Mouse (Mus musculus) stomach, postnatal 0 days (tissue): ENCODE data around the gene Gm266. TPM values are rescaled to one million over a fixed set of nuclear protein-coding genes. Genes with fewer than 3 reads are reported as not detected.

Experiments used
- ATAC-seq: fragments of 200-750 bp; cut with Nextera tagmentation; 2 replicates; pipeline ENCODE4 v1.8.0; 2017; ENCODE audit not compliant: low FRiP score, low TSS enrichment
- DNase-seq: peaks from one replicate; pipeline ENCODE4 v3.0.0-alpha.2; 2016; ENCODE audit warnings: low spot score
- H3K27ac ChIP-seq: fragments of 300-500 bp; sonication (generic); replicated peaks from 2 replicates; pipeline ENCODE4 v1.5.1; 2014; ENCODE audit warnings: mild to moderate bottlenecking, control low read depth
- H3K27me3 ChIP-seq: fragments of 300-500 bp; sonication (generic); 2 replicates; pipeline ENCODE4 v1.6.1; 2014; ENCODE audit warnings: low read length; ENCODE audit not compliant: control insufficient read depth, insufficient read depth
- H3K36me3 ChIP-seq: fragments of 300-500 bp; sonication (generic); 2 replicates; pipeline ENCODE4 v1.6.1; 2014; ENCODE audit warnings: low read length, mixed read lengths; ENCODE audit not compliant: control insufficient read depth, insufficient read depth
- H3K4me1 ChIP-seq: fragments of 300-500 bp; sonication (generic); replicated peaks from 2 replicates; pipeline ENCODE4 v1.6.1; 2014; ENCODE audit warnings: antibody characterized with exemption; ENCODE audit not compliant: control insufficient read depth, insufficient read depth
- H3K4me2 ChIP-seq: fragments of 300-500 bp; sonication (generic); replicated peaks from 2 replicates; pipeline ENCODE4 v1.6.1; 2014; ENCODE audit warnings: low read depth, mild to moderate bottlenecking, control low read depth, moderate library complexity
- H3K4me3 ChIP-seq: fragments of 300-500 bp; sonication (generic); 2 replicates; pipeline ENCODE4 v1.5.1; 2014; ENCODE audit warnings: low read depth, low read length, control low read depth
- H3K9ac ChIP-seq: fragments of 300-500 bp; sonication (generic); 2 replicates; pipeline ENCODE4 v1.6.1; 2014; ENCODE audit warnings: mild to moderate bottlenecking, low read length, control low read depth, mixed read lengths
- H3K9me3 ChIP-seq: fragments of 300-500 bp; sonication (generic); 2 replicates; pipeline ENCODE4 v1.6.1; 2016; ENCODE audit warnings: low read length; ENCODE audit not compliant: control insufficient read depth
- CTCF ChIP-seq: IDR thresholded peaks from 2 replicates; pipeline ENCODE4 v1.5.1; 2016; ENCODE audit warnings: antibody characterized with exemption, low read depth, mild to moderate bottlenecking, moderate library complexity
- EP300 ChIP-seq: optimal IDR thresholded peaks from 2 replicates; pipeline ENCODE3; 2016; ENCODE audit warnings: antibody characterized with exemption
- whole genome bisulfite sequencing: fragments of 180-500 bp; shearing (Covaris S2); extraction: QIAGEN DNeasy Blood & Tissue Kit; methylation state at CpG from one replicate; pipeline ENCODE4 v1.1.7; 2014; 5-methylcytosine and 5-hydroxymethylcytosine counted together
- polyA plus RNA-seq: library from polyadenylated mRNA; unstranded; fragments of >200 nt; fragmentation: Nextera tagmentation; extraction: Ambion mirVana; gene quantifications from 2 replicates; pipeline ENCODE4 v1.2.1, GENCODE M21; 2015

The Gm266 gene
- polyA plus RNA-seq, 1 experiment from 2014 or later: 12.5 TPM

DNA sequence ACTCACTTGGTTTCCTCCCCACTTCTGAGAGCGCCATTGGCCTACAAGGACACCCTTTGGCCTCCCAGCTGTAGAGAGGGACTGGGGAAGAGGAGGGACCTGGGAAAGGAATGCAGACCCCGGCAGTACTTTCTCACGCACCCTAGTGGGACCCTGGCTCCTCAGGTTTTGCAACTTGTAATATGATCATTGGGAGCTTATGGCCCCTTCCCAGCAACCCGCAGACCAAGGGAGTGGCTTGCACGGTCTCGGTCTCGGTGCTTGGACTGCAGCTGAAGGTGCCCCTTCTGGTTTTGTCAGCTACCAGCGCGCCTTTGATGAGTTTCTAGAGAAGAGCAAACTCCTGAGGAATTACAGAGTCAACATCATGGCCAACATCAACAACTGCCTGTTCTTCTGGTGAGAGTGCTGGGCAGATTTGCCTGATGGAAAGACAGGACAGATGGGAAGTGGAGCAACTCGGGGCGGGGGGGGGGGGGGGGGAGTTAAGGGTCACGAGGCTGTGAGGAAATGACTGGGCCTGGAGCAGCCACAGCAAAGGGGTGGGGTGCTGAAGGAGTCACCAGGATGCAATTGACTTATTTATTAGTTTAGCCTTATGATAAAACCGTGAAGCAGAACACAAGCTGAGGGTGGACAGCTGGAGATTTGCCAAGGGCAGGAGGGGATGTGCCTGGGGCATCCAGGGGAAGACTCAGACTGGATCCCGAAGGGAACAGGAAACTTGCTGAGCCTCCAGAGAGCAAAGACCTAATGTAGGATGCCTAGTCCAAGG is 36.5 kb downstream of the Gm266 start:
- no peak overlapping the region for H3K4me3 ChIP-seq
- no peak for DNase-seq
- no peak for ATAC-seq
- no peak for TF ChIP-seq EP300
- TF ChIP-seq CTCF: no peak
- H3K36me3 ChIP-seq: no peaks in the 10 kb centered on the region
- peaks cover 19% of the 10 kb centered on the region for H3K27me3 ChIP-seq
- H3K27ac ChIP-seq: no peak overlapping the region
- WGBS: 31% methylated on average over 14 of the region's 14 CpGs
- H3K4me2 ChIP-seq: no peak overlapping the region
- no peaks in the 10 kb centered on the region for H3K4me1 ChIP-seq
- H3K9me3 ChIP-seq: no peaks in the 10 kb centered on the region
- 0 out of 2 replicates have a peak overlapping the region, but pooled peaks have one; percentile 13 for H3K9ac ChIP-seq

DNA sequence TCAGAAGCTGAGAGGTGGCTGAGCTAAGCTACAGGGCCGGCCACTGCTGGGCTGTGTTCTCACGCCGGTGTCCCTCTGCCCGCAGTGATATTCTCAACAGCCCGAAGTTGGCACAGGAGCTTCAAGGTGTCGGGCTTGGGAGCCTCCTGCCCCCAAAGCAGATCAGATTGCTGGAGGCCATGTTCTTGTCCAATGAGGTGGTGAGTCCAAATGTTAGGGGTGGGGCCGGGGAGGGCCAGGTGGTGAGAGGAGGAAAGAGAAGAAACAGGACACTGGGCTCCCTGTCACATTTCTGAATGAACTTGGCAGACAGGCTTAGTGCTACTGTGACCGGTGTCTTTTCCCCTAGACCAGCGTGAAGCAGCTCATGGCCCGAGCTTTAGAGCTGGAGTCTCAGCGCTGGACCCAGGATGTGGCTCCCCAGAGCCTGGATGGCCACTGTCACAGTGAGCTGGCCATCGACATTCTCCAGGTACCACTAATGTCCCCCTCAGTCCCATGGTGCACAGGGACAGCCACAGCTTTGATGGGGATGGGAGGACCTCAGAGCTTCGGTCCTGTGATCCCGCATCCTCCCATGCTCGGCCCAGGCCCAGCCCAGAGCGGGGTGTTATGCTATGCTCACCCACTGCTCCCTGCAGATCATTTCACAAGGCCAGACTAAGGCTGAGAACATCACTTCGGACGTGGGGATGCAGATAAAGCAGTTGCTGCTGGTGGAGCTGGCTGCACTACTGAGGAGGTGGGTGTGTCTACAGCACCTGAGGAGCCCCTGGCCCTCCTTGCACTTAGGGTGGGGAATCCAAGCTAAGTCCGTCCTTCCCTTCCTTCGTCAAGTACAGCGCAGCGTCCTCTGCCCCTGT is 37.5 kb downstream of the Gm266 start:
- no peak overlapping the region for H3K27ac ChIP-seq
- peaks cover 19% of the 10 kb centered on the region for H3K27me3 ChIP-seq
- no peak overlapping the region for H3K4me2 ChIP-seq
- TF ChIP-seq CTCF: no peak
- TF ChIP-seq EP300: no peak
- ATAC-seq (no peak), DNase-seq (no peak)
- no peak overlapping the region for H3K4me3 ChIP-seq
- no peaks in the 10 kb centered on the region for H3K4me1 ChIP-seq
- no peaks in the 10 kb centered on the region for H3K36me3 ChIP-seq
- H3K9me3 ChIP-seq: no peaks in the 10 kb centered on the region
- 43% methylated on average over 22 of the region's 22 CpGs for WGBS
- no peak overlapping the region for H3K9ac ChIP-seq

DNA sequence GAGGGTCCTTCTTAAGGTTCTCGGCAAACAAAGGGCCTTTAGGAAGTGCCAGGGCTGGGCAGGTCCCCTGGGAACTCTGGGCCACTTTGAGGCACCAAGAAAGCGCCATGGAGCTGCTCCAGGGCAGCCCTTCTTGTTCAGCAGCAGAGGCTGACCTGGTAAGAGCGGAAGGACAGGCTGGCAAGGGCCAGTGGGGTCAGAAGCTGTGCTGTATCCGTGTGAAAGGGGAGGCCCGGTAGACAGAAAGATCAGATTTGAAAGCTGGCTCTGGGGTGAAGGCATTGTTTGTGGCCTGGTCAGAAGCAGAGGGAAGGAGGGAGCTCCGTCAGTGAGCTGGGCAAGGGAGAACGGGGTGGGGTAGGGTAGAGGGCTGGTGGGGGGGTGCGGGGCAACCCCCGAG is 38.3 kb downstream of the Gm266 start:
- Histone ChIP-seq H3K9ac (no peak overlapping the region), H3K27me3 (peaks cover 23% of the 10 kb centered on the region), H3K4me2 (no peak overlapping the region), H3K9me3 (no peaks in the 10 kb centered on the region), H3K4me3 (no peak overlapping the region), H3K4me1 (no peaks in the 10 kb centered on the region), H3K36me3 (no peaks in the 10 kb centered on the region), H3K27ac (no peak overlapping the region)
- ATAC-seq: no peak
- TF ChIP-seq EP300: no peak
- no peak for TF ChIP-seq CTCF
- DNase-seq: no peak
- WGBS: 37% methylated on average over 9 of the region's 9 CpGs

DNA sequence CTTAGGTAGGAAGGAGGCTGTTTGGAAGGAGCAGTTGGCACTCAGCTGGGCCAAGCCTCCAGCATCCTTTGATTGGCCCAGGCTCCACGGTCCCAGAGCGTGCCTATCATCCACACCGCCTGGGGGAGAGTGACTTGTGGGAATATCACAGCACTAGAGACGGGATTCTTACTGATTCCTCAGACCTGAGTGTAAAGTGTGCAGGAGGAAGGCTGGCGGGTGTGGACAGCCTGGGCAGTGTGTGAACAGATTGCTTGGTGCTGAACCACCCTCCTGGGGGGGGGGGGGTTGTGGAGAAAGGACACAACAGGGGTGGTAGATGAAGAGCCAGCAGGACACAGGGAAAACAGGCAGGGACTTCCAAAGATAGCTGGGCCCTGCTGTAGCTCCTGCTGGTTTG is 38.9 kb downstream of the Gm266 start:
- no peak for DNase-seq
- Histone ChIP-seq H3K9me3 (no peaks in the 10 kb centered on the region), H3K27me3 (peaks cover 23% of the 10 kb centered on the region), H3K27ac (no peak overlapping the region), H3K36me3 (no peaks in the 10 kb centered on the region), H3K9ac (no peak overlapping the region), H3K4me3 (no peak overlapping the region), H3K4me1 (no peaks in the 10 kb centered on the region), H3K4me2 (no peak overlapping the region)
- WGBS: 50% methylated on average over 5 of the region's 5 CpGs
- ATAC-seq: no peak
- no peak for TF ChIP-seq EP300
- no peak for TF ChIP-seq CTCF

DNA sequence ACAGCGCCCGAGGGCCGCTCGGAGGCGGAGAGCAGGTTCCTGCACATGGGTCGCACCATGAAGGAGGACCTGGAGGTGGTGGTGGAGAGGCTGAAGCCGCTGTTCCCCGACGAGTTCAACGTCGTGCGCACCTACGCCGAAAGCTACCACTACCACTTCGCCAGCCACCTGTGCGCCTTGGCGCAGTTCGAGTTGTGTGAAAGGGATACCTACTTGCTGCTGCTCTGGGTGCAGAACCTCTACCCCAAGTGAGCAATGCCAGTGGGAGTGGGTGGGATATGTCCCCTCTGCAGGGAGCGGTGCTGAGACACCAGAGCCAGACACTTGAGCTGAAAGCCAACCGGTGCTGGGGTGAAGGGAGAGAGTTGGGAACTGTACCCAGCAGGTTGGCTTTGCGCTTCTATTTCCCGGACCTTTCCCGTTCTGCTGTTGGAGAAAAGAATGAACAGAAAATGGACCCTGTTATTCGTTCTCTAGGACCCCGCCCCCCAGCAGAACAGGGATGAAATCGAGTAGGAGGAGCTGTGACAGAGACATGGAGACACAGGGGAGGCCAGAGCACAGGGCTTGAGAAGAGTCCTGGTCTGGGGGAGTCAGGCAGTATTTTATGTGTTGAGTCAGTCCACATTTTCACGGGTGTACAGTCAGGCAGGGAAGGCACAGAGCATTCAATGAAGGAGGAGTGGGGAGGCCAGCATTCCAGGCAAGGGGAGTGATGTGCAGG is 39.6 kb downstream of the Gm266 start:
- TF ChIP-seq EP300 (no peak), CTCF (no peak)
- Histone ChIP-seq H3K36me3 (no peaks in the 10 kb centered on the region), H3K4me2 (peak overlapping the region; percentile 29), H3K9me3 (no peaks in the 10 kb centered on the region), H3K27ac (no peak overlapping the region), H3K4me3 (peak overlapping the region; percentile 17), H3K4me1 (no peaks in the 10 kb centered on the region), H3K27me3 (peaks cover 23% of the 10 kb centered on the region), H3K9ac (no peak overlapping the region)
- WGBS: 13% methylated on average over 27 of the region's 27 CpGs
- DNase-seq (no peak), ATAC-seq (no peak)
